Mouse (Mus musculus): ENCODE data around the gene Gm43517.

Gm43517 gene

DNA sequence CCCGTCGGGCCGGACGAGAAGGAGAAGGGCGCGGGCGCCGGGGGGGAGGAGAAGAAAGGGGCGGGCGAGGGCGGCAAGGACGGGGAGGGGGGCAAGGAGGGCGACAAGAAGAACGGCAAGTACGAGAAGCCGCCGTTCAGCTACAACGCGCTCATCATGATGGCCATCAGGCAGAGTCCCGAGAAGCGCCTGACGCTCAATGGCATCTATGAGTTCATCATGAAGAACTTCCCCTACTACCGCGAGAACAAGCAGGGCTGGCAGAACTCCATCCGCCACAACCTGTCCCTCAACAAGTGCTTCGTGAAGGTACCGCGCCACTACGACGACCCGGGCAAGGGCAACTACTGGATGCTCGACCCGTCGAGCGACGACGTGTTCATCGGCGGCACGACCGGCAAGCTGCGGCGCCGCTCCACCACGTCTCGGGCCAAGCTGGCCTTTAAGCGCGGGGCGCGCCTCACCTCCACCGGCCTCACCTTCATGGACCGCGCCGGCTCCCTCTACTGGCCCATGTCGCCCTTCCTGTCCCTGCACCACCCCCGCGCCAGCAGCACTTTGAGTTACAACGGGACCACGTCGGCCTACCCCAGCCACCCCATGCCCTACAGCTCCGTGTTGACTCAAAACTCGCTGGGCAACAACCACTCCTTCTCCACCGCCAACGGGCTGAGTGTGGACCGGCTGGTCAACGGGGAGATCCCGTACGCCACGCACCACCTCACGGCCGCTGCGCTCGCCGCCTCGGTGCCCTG, at the start of gene Gm43517:
TSS of gene Gm43517 (plus strand) at position 299 of the 755 bp plus-strand sequence.
- DNase-seq: no peak

DNA sequence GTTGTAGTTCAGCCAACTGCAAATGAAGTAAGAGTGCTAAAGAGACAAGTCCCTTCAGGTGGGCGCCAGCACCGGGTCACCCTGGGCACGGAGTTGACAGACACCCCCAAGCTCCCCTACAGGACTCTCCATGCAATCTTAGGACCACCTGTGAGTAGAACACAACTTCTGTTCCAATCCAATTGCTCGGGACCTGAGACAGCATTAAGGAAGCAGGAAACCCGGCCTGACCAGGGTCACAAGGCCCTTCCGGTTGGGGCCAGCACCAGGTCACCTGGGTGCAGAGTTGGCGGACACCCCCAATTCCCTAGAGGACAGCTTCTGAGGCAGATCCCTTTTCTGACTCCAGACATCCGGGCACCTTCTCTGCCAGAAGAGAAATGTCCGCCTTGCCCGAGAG, 35.3 kb upstream of the Gm43517 start:
- DNase-seq: no peak

DNA sequence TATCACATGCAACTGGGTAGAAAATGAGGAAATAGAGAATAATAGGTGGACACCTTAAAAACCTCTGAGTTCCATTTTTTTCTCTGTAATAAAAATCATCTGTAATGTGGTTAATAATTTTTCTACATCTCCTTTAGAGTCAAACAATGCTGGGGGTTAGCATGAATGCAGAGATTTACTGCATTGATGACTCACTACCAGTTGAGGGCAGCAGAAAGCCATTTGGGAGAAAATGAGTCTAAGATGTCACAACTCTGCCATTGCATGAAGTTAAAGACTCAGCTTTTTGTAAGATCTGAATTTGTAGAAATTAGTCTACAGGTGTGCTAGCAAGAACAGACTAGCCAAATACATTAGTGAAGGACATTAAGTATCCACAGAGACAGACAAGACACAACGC, 16.0 kb upstream of the Gm43517 start:
- no peak for DNase-seq

DNA sequence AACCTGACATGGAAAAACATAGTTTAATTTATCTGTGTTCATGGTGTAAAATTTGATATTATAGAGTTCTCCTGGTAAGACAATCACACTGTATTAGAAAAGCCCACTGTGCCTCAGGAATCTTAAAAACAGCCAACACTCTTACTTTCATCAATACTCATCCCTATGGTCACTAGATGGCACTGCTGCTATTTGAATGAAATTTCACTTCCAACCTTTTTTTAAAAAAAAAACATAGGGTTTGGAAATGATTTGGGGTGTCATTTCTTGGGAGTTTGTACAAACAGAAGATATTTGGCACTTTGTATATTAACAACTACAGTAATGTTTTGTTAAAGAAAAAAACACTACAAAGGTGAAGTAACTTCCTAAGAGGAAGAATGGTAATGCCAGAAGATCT, 12.8 kb upstream of the Gm43517 start:
- DNase-seq: no peak

DNA sequence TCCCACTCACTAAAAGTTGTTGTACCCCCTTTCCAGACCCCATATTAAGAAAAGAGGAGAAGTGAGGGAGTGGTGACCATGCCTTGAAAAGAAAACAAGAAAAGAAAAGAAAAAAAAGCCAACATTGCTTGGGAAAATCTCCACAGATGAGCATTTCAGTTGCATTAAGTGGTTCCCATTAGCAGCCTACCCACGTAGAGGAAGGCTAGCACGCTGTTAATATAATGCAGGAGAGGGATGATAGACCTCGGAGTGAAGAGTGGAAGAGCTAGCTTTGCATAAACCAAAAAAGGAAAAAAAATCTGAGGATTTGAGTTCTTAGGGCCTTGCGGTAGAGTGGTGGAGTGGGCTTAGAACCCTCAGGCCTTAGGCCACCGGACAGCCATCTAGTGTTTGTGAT, 11.8 kb upstream of the Gm43517 start:
- no peak for DNase-seq

DNA sequence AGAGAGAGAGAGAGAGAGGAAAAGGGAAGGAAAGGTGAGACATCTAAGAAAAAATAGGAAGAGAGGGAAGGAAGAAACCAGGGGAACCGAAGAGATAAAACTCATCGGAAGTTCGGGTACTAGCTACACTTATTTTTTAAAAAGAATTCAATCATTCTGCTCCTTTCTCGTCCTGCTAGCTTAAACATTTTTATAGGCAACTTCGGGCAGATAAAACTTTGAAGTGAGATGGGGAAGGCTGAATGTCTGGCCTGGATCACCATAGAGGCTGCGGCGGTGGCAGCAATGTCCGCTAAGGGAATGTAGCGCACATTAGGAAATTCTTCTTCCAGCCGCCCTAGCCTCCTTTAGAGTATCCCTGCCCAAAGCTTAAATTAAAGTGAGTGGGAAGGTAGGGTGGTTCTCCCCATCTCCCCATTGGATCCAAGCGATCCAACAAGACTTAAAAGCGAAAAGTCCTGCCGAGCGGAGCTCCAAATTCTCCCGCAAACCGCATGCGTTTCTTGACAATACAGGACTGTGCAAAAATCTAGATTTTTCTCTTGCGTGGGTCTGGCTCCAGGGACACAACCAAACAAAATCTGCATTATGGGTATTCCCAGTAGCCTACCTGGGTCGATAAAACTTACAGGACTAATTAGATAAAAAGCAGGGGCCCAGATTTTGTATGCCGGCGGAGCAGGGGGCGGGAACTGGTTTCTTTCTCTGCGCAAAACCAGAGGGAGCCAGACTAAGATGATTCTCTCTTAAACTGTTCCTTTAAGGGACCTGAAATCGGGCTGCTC, 11.0 kb upstream of the Gm43517 start:
- no peak for DNase-seq

DNA sequence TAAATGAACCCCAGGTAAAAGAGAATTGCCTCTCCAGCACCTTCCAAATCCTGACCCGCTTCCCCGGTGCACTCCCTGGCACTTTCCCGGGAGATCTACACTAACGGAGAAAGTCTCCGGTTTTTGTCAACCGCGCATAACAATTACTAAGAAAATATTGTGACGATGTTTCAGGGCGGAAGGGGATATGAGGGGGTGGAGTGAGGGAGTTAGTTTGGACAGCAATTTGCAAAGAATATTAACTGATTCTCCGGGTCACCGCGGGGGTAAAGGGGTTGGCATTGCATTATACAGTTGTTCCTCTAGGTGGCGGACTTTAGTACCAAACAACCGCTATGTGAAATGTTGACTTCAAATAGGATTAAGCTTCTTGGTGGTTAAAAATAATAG, 10.4 kb upstream of the Gm43517 start:
- no peak for DNase-seq

DNA sequence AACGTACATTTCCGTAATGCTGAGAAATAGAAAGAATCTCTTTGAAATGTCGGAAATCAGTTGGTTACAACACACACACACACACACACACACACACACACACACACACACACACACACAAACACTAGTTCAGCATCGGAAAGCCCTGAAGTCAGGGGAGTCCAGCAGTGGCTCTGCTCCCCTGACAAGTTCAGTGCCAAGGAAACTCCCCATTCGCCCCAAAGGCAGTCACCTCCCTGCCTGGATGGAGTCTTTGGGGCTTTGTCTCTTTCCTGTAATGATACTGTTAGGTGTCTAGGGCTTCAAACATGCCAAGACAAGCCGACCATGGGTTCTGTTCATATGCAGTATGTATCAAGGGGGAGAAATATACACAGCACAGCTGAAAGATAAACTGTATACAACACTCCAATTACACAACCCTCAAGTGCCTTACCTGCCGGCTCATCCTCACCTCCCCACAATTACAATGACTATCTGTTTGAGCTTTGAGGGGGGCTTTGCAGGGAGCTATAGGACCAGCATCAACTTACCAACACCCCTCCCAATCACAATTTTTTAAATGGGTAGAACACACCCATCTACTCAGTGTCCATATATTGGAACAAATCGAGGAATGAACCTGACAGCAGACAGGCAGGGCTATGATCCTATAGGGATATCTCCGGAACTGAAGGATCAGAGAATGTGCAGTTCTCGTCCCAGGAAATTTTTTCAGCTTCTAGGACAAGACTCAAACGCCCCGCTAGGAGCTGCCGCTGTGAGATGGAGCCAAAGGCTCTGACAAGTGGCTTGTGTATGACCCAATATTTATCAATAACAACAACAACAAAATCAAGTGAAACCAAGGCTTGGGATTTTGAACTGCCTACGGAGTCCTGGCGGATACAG, 9.3 kb upstream of the Gm43517 start:
- no peak for DNase-seq

DNA sequence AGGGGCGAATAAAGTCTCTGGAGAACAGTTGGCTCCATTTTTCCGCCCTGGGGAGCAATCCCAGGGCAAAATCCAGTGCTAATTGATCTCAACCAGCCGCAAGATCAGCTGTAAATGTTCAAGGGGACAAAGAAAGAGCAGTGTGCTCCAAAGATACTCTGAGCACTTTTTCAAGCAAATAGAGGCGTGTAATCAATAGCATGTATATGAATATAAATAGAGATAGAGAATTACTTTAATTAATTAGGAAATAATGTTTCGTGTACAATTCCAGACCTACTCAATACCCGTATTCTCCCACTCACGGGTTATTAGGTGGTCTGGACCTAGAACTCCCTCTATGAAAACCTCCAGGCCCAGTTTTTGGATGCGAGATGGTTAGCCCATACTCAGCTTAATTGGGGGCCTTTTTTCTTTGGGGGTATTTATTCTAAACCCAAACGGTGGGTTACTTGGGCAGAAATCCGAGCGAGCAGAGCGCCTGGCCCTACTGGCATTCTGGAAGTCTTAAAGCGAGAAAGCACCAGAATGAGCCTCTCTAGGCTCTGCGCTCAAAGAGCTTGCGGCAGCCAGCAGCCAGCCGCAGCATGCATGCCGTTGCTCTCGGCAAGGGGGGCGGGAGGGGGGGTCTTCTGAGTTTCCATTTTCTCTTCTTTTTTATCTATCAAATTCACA, 8.5 kb upstream of the Gm43517 start:
- no peak for DNase-seq

DNA sequence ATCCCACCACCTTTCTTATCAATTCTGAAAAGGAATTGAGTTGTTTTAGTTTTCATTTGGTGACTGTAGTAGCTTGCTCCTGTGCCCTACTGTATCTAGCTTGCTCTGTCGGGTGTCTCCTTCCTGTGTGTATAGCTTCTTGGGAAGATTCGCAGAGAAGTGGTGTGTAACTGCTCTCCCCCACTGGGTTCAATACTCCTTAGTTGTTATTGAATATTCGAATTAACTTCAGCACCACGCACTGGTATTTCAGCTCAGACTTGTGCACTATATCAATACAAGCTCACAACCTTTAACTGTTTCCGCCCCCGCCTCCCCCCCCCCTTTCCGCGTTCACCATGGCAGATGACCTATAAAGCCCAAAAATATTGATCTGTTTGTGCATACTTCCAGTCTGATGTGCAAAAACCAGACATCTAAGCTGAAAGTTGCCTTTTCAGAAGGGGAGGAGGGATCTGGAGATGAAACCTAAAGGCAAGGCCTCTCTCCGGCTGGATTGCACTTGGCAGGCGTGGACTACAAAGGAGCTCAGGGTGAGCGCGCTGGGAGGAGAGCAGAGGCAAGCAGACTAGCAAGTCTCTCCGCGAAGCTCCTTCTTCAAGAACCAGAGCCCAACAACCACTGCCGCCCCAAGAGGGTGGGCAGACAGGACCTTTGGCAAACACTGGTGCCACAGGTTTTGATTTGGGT, 7.5 kb upstream of the Gm43517 start:
- no peak for DNase-seq

DNA sequence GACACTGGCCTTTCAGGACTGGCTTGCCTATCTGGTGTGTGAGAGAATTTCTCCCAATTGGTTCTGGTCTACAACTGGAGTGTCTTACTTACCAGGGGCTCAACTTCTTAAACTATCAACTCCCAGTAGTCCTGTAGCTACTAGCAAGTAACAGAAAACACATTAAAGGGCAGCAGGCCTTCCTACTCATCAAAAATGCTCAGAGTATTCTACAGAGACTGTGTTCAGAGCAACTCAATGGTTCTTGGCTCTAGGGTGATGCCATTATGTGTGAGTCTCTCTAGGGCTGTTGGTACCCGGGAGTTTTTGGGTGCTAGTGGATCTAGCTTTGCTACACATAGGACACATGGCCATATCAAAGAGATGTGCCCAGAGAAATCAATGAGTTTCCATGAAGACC, 6.1 kb upstream of the Gm43517 start:
- DNase-seq: no peak

DNA sequence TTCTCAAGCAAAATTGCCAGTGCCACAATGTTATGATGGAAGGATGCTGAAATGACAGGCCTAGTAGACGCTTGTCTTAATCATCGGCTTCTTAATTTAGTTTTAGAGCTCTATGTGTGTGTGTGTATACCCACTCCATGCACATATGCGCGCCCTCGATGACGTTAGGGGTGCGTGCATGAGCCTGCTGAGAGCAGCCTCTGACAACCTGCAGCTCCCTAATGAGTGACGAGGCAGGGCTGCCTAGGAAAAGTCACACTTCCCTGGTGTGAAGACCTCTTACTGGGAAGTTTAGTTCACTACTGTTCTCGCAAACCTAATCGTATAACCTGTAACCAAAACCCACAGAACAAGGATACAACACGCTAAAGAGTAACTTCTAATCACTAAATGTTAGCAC, 5.5 kb upstream of the Gm43517 start:
- no peak for DNase-seq

DNA sequence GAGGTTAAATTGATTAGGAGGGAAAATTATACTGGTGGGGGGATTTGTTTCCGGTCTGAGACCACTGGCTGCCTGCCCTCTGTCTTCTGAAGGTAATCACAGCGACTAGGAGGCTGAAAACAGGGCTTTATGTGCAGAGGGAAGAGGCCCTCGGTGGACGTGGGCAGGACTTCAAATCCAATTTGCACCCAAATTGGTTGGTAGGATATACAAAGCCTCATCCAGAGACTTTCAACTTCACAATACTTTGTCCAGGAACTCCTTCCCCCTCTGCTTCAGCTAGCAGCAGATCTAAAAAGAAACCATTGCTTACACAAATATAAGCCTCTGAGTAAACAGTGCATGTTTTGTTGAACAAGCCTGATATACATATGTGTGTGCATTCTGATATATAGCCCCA, 4.5 kb upstream of the Gm43517 start:
- DNase-seq: no peak

DNA sequence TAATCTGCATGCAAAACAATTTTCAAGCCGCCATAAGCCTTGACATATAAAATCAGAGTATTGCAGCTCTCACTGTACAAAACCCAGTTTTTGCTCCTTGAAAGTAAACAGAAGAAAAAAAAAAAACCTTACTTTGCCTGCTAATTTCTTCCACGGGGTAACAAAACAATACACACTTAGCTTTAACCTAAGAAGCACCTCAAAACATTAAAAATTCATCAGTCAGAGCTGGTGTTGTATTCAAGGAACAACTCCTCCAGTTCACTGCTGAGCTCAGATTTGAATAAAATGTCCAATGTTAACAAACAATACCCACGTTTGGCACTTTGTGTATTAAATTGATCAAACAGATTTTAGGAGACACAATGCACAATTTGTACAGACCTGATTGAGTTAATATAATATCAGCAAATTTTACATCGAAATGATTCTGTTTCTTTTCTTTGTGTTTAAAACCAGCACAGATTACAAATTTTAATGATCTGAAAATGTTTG, 3.9 kb upstream of the Gm43517 start:
- DNase-seq: no peak

DNA sequence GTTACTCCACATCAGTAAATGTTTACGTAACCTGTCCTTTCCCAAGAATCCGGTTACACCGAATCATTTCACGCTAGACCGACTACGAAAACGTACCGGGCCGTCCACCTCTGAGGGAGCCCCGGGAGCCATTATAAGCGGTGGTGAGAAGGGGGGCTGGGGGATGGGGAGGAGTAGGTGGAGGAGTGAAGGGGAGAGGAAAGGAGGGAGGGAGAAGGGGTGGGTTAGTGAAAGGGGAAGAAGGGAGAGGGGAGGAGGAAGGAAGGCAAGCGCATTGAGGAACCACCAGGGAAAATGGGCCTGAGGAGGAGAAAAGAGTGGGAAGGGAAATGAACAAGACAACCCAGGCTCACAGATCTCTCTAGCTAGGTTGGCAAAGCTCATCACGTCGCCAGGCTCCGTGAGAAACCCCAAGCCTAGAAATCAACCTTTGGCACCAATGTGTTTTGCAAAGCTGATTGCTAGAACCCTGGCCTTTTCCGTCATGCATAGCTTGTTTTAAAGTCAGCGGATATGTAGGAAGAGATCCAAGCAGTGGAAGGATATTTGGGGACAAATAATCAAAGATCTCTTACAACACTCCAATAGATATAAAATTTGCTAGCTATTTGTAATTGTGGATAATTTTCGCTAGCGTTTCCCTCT, 3.1 kb upstream of the Gm43517 start:
- DNase-seq: no peak

DNA sequence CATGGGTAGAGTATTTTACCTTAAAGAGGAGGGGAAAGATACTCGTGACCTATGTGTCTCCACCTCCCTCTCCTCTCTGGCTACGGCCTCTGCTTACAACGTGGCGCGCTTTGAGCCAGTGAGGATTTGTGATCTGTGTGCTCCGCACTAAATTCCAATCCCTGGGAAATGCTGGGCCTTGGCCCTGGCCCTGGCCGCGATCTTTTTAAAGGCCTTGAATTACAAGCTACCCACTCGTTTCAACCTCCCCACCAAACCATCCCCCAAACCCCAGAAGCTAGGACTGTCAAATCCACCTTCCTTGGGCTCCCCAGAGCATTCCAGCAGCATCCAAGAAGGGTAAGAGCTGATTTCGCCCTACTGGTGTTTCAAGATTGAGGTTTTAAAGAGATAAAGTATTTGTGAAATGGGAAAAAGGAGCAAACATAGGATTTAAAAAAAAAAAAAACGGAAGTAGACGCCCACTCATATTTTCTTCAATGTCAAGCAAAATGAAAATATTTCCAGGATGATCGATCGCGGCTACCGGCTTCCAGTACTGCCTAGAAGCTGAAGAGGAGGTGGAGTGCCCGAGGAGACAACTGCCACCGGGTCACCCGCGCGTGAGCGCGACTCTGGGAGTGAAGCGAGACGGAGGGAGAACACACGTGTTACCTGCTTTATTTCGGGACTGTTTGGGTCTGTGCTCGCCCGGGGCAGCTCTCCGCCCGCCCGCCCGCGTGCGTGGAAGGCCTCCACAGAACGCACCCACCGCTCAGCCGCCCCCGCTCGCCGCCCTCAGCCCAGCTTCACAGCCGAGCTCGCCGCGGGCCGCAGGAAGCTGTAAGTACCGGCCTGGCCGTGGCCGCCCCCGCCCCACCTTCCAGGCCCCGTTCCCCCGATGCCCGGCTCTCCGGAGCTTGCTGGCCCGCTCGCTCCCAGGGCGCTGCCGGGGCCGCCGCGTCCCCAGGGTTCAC, 2.1 kb upstream of the Gm43517 start, which contains the start of gene Foxg1:
TSS of gene Foxg1 (plus strand) at position 96 of the 956 bp plus-strand sequence.
- no peak for DNase-seq

DNA sequence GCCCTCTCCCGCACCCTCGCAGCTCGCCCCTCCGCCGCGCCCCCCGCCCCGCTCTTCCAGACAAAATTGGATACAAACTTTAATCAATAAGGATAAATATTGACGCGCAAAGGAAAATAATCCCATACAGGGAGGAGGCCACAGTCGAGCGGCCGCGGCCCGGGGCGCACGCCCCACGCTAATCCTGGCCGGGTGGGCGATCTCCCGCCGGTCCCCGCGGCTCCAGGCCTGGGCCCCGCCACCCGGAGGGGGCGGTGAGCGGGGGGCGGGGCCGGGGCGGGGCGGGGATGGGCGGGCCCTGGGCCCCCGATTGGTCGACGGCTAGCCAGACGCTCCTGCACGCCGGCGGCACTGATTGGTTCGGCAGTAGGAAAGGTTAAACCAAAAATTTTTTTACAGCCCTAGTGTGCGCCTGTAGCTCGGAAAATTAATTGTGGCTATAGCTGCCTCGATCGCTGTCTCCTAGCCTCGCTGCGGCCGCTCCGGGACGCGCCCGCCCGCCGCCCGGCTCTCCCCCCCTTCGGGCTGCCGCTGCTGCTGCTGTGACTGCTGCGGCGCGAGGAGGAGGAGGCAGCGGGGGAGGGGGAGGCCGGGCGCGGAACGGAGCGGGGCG, 1.3 kb upstream of the Gm43517 start:
- DNase-seq: peak; percentile 91

DNA sequence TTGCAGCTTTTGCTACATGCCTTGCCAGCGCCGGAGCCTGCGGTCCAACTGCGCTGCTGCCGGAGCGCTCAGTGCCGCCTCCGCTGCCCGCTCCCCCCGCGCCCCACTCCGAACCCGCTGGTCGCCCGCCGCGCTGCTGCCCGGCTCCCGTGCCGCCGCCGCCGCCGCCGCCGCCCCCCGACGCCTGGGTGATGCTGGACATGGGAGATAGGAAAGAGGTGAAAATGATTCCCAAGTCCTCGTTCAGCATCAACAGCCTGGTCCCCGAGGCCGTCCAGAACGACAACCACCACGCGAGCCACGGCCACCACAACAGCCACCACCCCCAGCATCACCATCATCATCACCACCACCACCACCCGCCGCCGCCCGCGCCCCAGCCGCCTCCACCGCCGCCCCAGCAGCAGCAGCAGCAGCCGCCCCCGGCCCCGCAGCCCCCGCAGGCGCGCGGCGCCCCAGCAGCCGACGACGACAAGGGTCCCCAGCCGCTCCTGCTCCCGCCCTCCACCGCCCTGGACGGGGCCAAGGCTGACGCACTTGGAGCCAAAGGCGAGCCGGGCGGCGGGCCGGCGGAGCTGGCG, 589 bp upstream of the Gm43517 start:
- DNase-seq: no peak

DNA sequence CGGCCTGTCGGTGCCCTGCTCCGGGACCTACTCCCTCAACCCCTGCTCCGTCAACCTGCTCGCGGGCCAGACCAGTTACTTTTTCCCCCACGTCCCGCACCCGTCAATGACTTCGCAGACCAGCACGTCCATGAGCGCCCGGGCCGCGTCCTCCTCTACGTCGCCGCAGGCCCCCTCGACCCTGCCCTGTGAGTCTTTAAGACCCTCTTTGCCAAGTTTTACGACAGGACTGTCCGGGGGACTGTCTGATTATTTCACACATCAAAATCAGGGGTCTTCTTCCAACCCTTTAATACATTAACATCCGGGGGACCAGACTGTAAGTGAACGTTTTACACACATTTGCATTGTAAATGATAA, 637 bp downstream of the Gm43517 start:
- no peak for DNase-seq

Data from right cerebral cortex, postnatal 25 days (tissue).